Mouse (Mus musculus): ENCODE results near the gene Vmn1r103. TPM values are rescaled to one million over a fixed set of nuclear protein-coding genes. Genes with fewer than 3 reads are reported as not detected.
"Not testable (repeated sequence)": the region's sequence is repeated elsewhere in the genome, so short reads cannot be mapped to it uniquely, and the experiment has no call there.

Vmn1r103 gene
- total RNA-seq (2014; fragmentation: Nextera tagmentation) (not detected in 2 replicates), total RNA-seq (2017) (not detected in 2 replicates)

- ATAC-seq (replicated peaks; ENCODE audit: poor library complexity, severe bottlenecking): not testable (repeated sequence)
These were observed at the start of gene Vmn1r103 for GRCm38 (mm10) chr7:20510434-20510833. TSS of gene Vmn1r103 (minus strand) at chr7:20510534.

GRCm38 (mm10) chr7:20545657-20546056 lies 35.3 kb upstream of the Vmn1r103 start, which contains the start of gene Gm5726:
TSS of gene Gm5726 (minus strand) at chr7:20545757.
- ATAC-seq (replicated peaks; ENCODE audit: poor library complexity, severe bottlenecking): not testable (repeated sequence)

- ATAC-seq (replicated peaks; ENCODE audit: poor library complexity, severe bottlenecking): not testable (repeated sequence)
These were observed 23.2 kb upstream of the Vmn1r103 start, which contains the start of gene Vmn1r104 for GRCm38 (mm10) chr7:20533537-20533936. TSS of gene Vmn1r104 (plus strand) at chr7:20533837.

GRCm38 (mm10) chr7:20474825-20475224 lies 35.5 kb downstream of the Vmn1r103 start, which contains the start of gene Gm10670:
TSS of gene Gm10670 (minus strand) at chr7:20474925.
- not testable (repeated sequence) for ATAC-seq (replicated peaks; ENCODE audit: poor library complexity, severe bottlenecking)

Other genes with a start within 250 kb of the Vmn1r103 start
- gene Gm5890, start 247.7 kb downstream of the Vmn1r103 start, total RNA-seq (2014; fragmentation: Nextera tagmentation): not detected in 2 replicates
- not detected in 2 replicates for gene Gm5890, start 247.7 kb downstream of the Vmn1r103 start, total RNA-seq (2017)
- gene Gm4133, start 176.5 kb downstream of the Vmn1r103 start, total RNA-seq (2014; fragmentation: Nextera tagmentation): not detected in 2 replicates
- gene Gm4133, start 176.5 kb downstream of the Vmn1r103 start, total RNA-seq (2017): not detected in 2 replicates
- gene Gm5728, start 135.1 kb downstream of the Vmn1r103 start, total RNA-seq (2014; fragmentation: Nextera tagmentation): not detected in 2 replicates
- not detected in 2 replicates for gene Gm5728, start 135.1 kb downstream of the Vmn1r103 start, total RNA-seq (2017)
- not detected in 2 replicates for gene Vmn1r100, start 92.6 kb downstream of the Vmn1r103 start, total RNA-seq (2014; fragmentation: Nextera tagmentation)
- not detected in 2 replicates for gene Vmn1r100, start 92.6 kb downstream of the Vmn1r103 start, total RNA-seq (2017)
- gene Vmn1r101, start 67.9 kb downstream of the Vmn1r103 start, total RNA-seq (2014; fragmentation: Nextera tagmentation): not detected in 2 replicates
- gene Vmn1r101, start 67.9 kb downstream of the Vmn1r103 start, total RNA-seq (2017): not detected in 2 replicates
- not detected in 2 replicates for gene Gm10670, start 35.6 kb downstream of the Vmn1r103 start, total RNA-seq (2014; fragmentation: Nextera tagmentation)
- gene Gm10670, start 35.6 kb downstream of the Vmn1r103 start, total RNA-seq (2017): not detected in 2 replicates
- gene Vmn1r104, start 23.3 kb upstream of the Vmn1r103 start, total RNA-seq (2014; fragmentation: Nextera tagmentation): not detected in 2 replicates
- gene Vmn1r104, start 23.3 kb upstream of the Vmn1r103 start, total RNA-seq (2017): not detected in 2 replicates
- gene Gm5726, start 35.2 kb upstream of the Vmn1r103 start, total RNA-seq (2014; fragmentation: Nextera tagmentation): not detected in 2 replicates
- gene Gm5726, start 35.2 kb upstream of the Vmn1r103 start, total RNA-seq (2017): not detected in 2 replicates
- gene Gm4141, start 65.7 kb upstream of the Vmn1r103 start, total RNA-seq (2014; fragmentation: Nextera tagmentation): not detected in 2 replicates
- gene Gm4141, start 65.7 kb upstream of the Vmn1r103 start, total RNA-seq (2017): not detected in 2 replicates
- not detected in 2 replicates for gene Gm4513, start 88.5 kb upstream of the Vmn1r103 start, total RNA-seq (2014; fragmentation: Nextera tagmentation)
- not detected in 2 replicates for gene Gm4513, start 88.5 kb upstream of the Vmn1r103 start, total RNA-seq (2017)
- not detected in 2 replicates for gene Vmn1r107, start 158.4 kb upstream of the Vmn1r103 start, total RNA-seq (2014; fragmentation: Nextera tagmentation)
- gene Vmn1r107, start 158.4 kb upstream of the Vmn1r103 start, total RNA-seq (2017): not detected in 2 replicates
- not detected in 2 replicates for gene Vmn1r111, start 192.7 kb upstream of the Vmn1r103 start, total RNA-seq (2014; fragmentation: Nextera tagmentation)
- not detected in 2 replicates for gene Vmn1r111, start 192.7 kb upstream of the Vmn1r103 start, total RNA-seq (2017)
- gene Gm10668, start 220.1 kb upstream of the Vmn1r103 start, total RNA-seq (2014; fragmentation: Nextera tagmentation): not detected in 2 replicates
- gene Gm10668, start 220.1 kb upstream of the Vmn1r103 start, total RNA-seq (2017): not detected in 2 replicates

Measured in granulocyte monocyte progenitor cell, adult 5-6 weeks (primary cell).